Mouse (Mus musculus): ENCODE data around the gene Mafg. TPM values are rescaled to one million over a fixed set of nuclear protein-coding genes. Genes with fewer than 3 reads are reported as not detected.

The Mafg gene
- polyA plus RNA-seq, 1 experiment from 2014 or later = 19.5 TPM

- no peak for ATAC-seq (ENCODE audit: insufficient read depth, low FRiP score)
- no peaks in the 10 kb centered on the region; the same call in 1 of the 2 replicates for H3K27me3 ChIP-seq (ENCODE audit: control insufficient read depth, insufficient read depth, low read length)
- H3K4me3 ChIP-seq (replicated peaks; ENCODE audit: low read length) = no peak overlapping the region
- WGBS = 72% methylated on average over 3 of the region's 3 CpGs
- H3K9ac ChIP-seq (ENCODE audit: low read length) = no peak overlapping the region
- no peaks in the 10 kb centered on the region for H3K4me1 ChIP-seq (ENCODE audit: control insufficient read depth, insufficient read depth, low read length)
- no peaks in the 10 kb centered on the region for H3K9me3 ChIP-seq (replicated peaks; ENCODE audit: control insufficient read depth, low read length)
- H3K36me3 ChIP-seq (ENCODE audit: control insufficient read depth, insufficient read depth, low read length) = no peaks in the 10 kb centered on the region
- no peak overlapping the region for H3K4me2 ChIP-seq (ENCODE audit: low read depth, low read length)
- H3K27ac ChIP-seq (ENCODE audit: low read length) = no peak overlapping the region
These were observed 18.5 kb upstream of the Mafg start for GRCm38 (mm10) chr11:120651872-120652271.

GRCm38 (mm10) chr11:120648001-120648476 lies 14.6 kb upstream of the Mafg start, which contains the start of gene Myadml2:
Gene Myadml2 (minus strand): TSS chr11:120648158.
- H3K4me3 ChIP-seq (replicated peaks; ENCODE audit: low read length) = peak within 1 kb of the TSS; percentile 4; the same call in 1 of the 2 replicates
- H3K9ac ChIP-seq (ENCODE audit: low read length) = peak within 1 kb of the TSS; percentile 56

GRCm38 (mm10) chr11:120647047-120647830 lies 13.8 kb upstream of the Mafg start:
- H3K4me3 ChIP-seq (replicated peaks; ENCODE audit: low read length) = no peak overlapping the region; the same call in 1 of the 2 replicates
- peaks cover 9% of the 10 kb centered on the region for H3K4me1 ChIP-seq (ENCODE audit: control insufficient read depth, insufficient read depth, low read length)
- no peaks in the 10 kb centered on the region for H3K9me3 ChIP-seq (replicated peaks; ENCODE audit: control insufficient read depth, low read length)
- H3K27me3 ChIP-seq (ENCODE audit: control insufficient read depth, insufficient read depth, low read length) = no peaks in the 10 kb centered on the region; the same call in 1 of the 2 replicates
- no peak overlapping the region for H3K27ac ChIP-seq (ENCODE audit: low read length)
- 79% methylated on average over 35 of the region's 35 CpGs for WGBS
- ATAC-seq (ENCODE audit: insufficient read depth, low FRiP score) = no peak
- H3K36me3 ChIP-seq (ENCODE audit: control insufficient read depth, insufficient read depth, low read length) = no peaks in the 10 kb centered on the region
- peak overlapping the region; percentile 56; the same call in 1 of the 2 replicates for H3K9ac ChIP-seq (ENCODE audit: low read length)
- H3K4me2 ChIP-seq (ENCODE audit: low read depth, low read length) = no peak overlapping the region

More at GRCm38 (mm10) chr11:120648001-120648476, 14.6 kb upstream of the Mafg start, which contains the start of gene Myadml2:
- whole genome bisulfite sequencing = 6% methylated on average over 13 of the region's 13 CpGs
- Histone ChIP-seq H3K36me3 (ENCODE audit: control insufficient read depth, insufficient read depth, low read length) (no peaks in the 10 kb centered on the region), H3K9me3 (replicated peaks; ENCODE audit: control insufficient read depth, low read length) (no peaks in the 10 kb centered on the region), H3K4me2 (ENCODE audit: low read depth, low read length) (peak within 1 kb of the TSS; percentile 37), H3K27ac (ENCODE audit: low read length) (no peak within 1 kb of the TSS), H3K27me3 (ENCODE audit: control insufficient read depth, insufficient read depth, low read length) (no peaks in the 10 kb centered on the region), H3K4me1 (ENCODE audit: control insufficient read depth, insufficient read depth, low read length) (peaks cover 3% of the 10 kb centered on the region)
- no peak for ATAC-seq (ENCODE audit: insufficient read depth, low FRiP score)

- H3K27ac ChIP-seq (ENCODE audit: low read length) = peak within 1 kb of the TSS; percentile 47; the same call in 1 of the 2 replicates
- ATAC-seq (ENCODE audit: insufficient read depth, low FRiP score) = peak; percentile 100
- H3K9me3 ChIP-seq (replicated peaks; ENCODE audit: control insufficient read depth, low read length) = no peaks in the 10 kb centered on the region
- peak within 1 kb of the TSS; percentile 92 for H3K4me2 ChIP-seq (ENCODE audit: low read depth, low read length)
- H3K4me3 ChIP-seq (replicated peaks; ENCODE audit: low read length) = peak within 1 kb of the TSS; percentile 60
- peak within 1 kb of the TSS; percentile 77 for H3K9ac ChIP-seq (ENCODE audit: low read length)
- H3K27me3 ChIP-seq (ENCODE audit: control insufficient read depth, insufficient read depth, low read length) = no peaks in the 10 kb centered on the region; the same call in 1 of the 2 replicates
- no peaks in the 10 kb centered on the region for H3K36me3 ChIP-seq (ENCODE audit: control insufficient read depth, insufficient read depth, low read length)
- peaks cover 12% of the 10 kb centered on the region for H3K4me1 ChIP-seq (ENCODE audit: control insufficient read depth, insufficient read depth, low read length)
- under 1% methylated on average over 15 of the region's 15 CpGs for WGBS
These were observed 10.2 kb upstream of the Mafg start, which contains the start of gene Pycr1 for GRCm38 (mm10) chr11:120643601-120643987. Gene Pycr1 (minus strand): TSS chr11:120643769.

- H3K4me2 ChIP-seq (ENCODE audit: low read depth, low read length) = peak overlapping the region; percentile 92
- peak; percentile 53 for ATAC-seq (ENCODE audit: insufficient read depth, low FRiP score)
- no peaks in the 10 kb centered on the region for H3K9me3 ChIP-seq (replicated peaks; ENCODE audit: control insufficient read depth, low read length)
- peak overlapping the region; percentile 47; the same call in 1 of the 2 replicates for H3K27ac ChIP-seq (ENCODE audit: low read length)
- H3K4me1 ChIP-seq (ENCODE audit: control insufficient read depth, insufficient read depth, low read length) = peaks cover 12% of the 10 kb centered on the region
- H3K27me3 ChIP-seq (ENCODE audit: control insufficient read depth, insufficient read depth, low read length) = no peaks in the 10 kb centered on the region; the same call in 1 of the 2 replicates
- peak overlapping the region; percentile 60 for H3K4me3 ChIP-seq (replicated peaks; ENCODE audit: low read length)
- WGBS = 2% methylated on average over 18 of the region's 18 CpGs
- no peaks in the 10 kb centered on the region for H3K36me3 ChIP-seq (ENCODE audit: control insufficient read depth, insufficient read depth, low read length)
- peak overlapping the region; percentile 77 for H3K9ac ChIP-seq (ENCODE audit: low read length)
These were observed 9.7 kb upstream of the Mafg start for GRCm38 (mm10) chr11:120642939-120643600.

- WGBS = 79% methylated on average over 8 of the region's 8 CpGs
- H3K9ac ChIP-seq (ENCODE audit: low read length) = peak overlapping the region; percentile 77; the same call in 1 of the 2 replicates
- H3K4me2 ChIP-seq (ENCODE audit: low read depth, low read length) = no peak overlapping the region
These were observed 8.5 kb upstream of the Mafg start for GRCm38 (mm10) chr11:120641869-120642268.

GRCm38 (mm10) chr11:120641255-120641654 lies 7.9 kb upstream of the Mafg start:
- Histone ChIP-seq H3K36me3 (ENCODE audit: control insufficient read depth, insufficient read depth, low read length) (no peaks in the 10 kb centered on the region), H3K9me3 (replicated peaks; ENCODE audit: control insufficient read depth, low read length) (no peaks in the 10 kb centered on the region), H3K9ac (ENCODE audit: low read length) (0 out of 2 replicates have a peak overlapping the region, but pooled peaks have one; percentile 29), H3K4me1 (ENCODE audit: control insufficient read depth, insufficient read depth, low read length) (peaks cover 12% of the 10 kb centered on the region), H3K27me3 (ENCODE audit: control insufficient read depth, insufficient read depth, low read length) (no peaks in the 10 kb centered on the region; the same call in 1 of the 2 replicates), H3K27ac (ENCODE audit: low read length) (no peak overlapping the region), H3K4me2 (ENCODE audit: low read depth, low read length) (no peak overlapping the region), H3K4me3 (replicated peaks; ENCODE audit: low read length) (no peak overlapping the region)
- ATAC-seq (ENCODE audit: insufficient read depth, low FRiP score) = no peak
- WGBS = 63% methylated on average over 9 of the region's 9 CpGs

More at GRCm38 (mm10) chr11:120641869-120642268, 8.5 kb upstream of the Mafg start:
- H3K4me3 ChIP-seq (replicated peaks; ENCODE audit: low read length) = no peak overlapping the region
- ATAC-seq (ENCODE audit: insufficient read depth, low FRiP score) = no peak
- no peak overlapping the region for H3K27ac ChIP-seq (ENCODE audit: low read length)
- H3K27me3 ChIP-seq (ENCODE audit: control insufficient read depth, insufficient read depth, low read length) = no peaks in the 10 kb centered on the region; the same call in 1 of the 2 replicates
- H3K4me1 ChIP-seq (ENCODE audit: control insufficient read depth, insufficient read depth, low read length) = peaks cover 12% of the 10 kb centered on the region
- H3K9me3 ChIP-seq (replicated peaks; ENCODE audit: control insufficient read depth, low read length) = no peaks in the 10 kb centered on the region
- no peaks in the 10 kb centered on the region for H3K36me3 ChIP-seq (ENCODE audit: control insufficient read depth, insufficient read depth, low read length)

GRCm38 (mm10) chr11:120634810-120635209 lies 1.4 kb upstream of the Mafg start:
- Histone ChIP-seq H3K9me3 (replicated peaks; ENCODE audit: control insufficient read depth, low read length) (no peaks in the 10 kb centered on the region), H3K4me1 (ENCODE audit: control insufficient read depth, insufficient read depth, low read length) (peaks cover 31% of the 10 kb centered on the region), H3K27ac (ENCODE audit: low read length) (no peak overlapping the region), H3K27me3 (ENCODE audit: control insufficient read depth, insufficient read depth, low read length) (no peaks in the 10 kb centered on the region), H3K36me3 (ENCODE audit: control insufficient read depth, insufficient read depth, low read length) (no peaks in the 10 kb centered on the region), H3K9ac (ENCODE audit: low read length) (no peak overlapping the region), H3K4me2 (ENCODE audit: low read depth, low read length) (no peak overlapping the region), H3K4me3 (replicated peaks; ENCODE audit: low read length) (no peak overlapping the region)
- ATAC-seq (ENCODE audit: insufficient read depth, low FRiP score) = no peak
- WGBS = 84% methylated on average over 5 of the region's 5 CpGs
